Mouse (Mus musculus) megakaryocyte, embryonic 14.5 days (primary cell): ENCODE measurements around the gene Irgq.
"Not testable (repeated sequence)": the region's sequence is repeated elsewhere in the genome, so short reads cannot be mapped to it uniquely, and the experiment has no call there.

Experiments
- FLI1 ChIP-seq: IDR thresholded peaks from 2 replicates; pipeline ENCODE4 v1.6.1; 2012; ENCODE audit warnings: low read length, inconsistent platforms, mixed read lengths
- GATA1 ChIP-seq: IDR thresholded peaks from 3 replicates; pipeline ENCODE4 v1.6.1; 2012; ENCODE audit warnings: mixed read lengths, low read length, inconsistent platforms, borderline replicate concordance

- not testable (repeated sequence) for TF ChIP-seq GATA1, FLI1
Observed at GRCm38 (mm10) chr7:24483291-24483690, 47.2 kb upstream of the Irgq start.
